Mouse (Mus musculus): ENCODE data around the gene Syt16.

Gene Syt16

GRCm38 (mm10) chr12:74013739-74014138 is 16.3 kb downstream of the Syt16 start:
- DNase-seq = peak; percentile 93

- DNase-seq = peak; percentile 37 to 59
These were observed 17.3 kb downstream of the Syt16 start for GRCm38 (mm10) chr12:74014739-74015270.

GRCm38 (mm10) chr12:74015491-74015890 is 18.0 kb downstream of the Syt16 start:
- DNase-seq = no peak

- DNase-seq = no peak
These were observed 25.8 kb downstream of the Syt16 start for GRCm38 (mm10) chr12:74023260-74023659.

- DNase-seq = no peak
These were observed 27.5 kb downstream of the Syt16 start for GRCm38 (mm10) chr12:74024912-74025311.

GRCm38 (mm10) chr12:74043225-74043624 is 45.8 kb downstream of the Syt16 start:
- no peak for DNase-seq

GRCm38 (mm10) chr12:74043755-74044154 is 46.3 kb downstream of the Syt16 start:
- DNase-seq = no peak

GRCm38 (mm10) chr12:74044241-74044640 is 46.8 kb downstream of the Syt16 start:
- DNase-seq = no peak

GRCm38 (mm10) chr12:74055336-74055931 is 58.0 kb downstream of the Syt16 start:
- peak; percentile 83 to 87 for DNase-seq

- DNase-seq = peak; percentile 9 to 34
These were observed 58.7 kb downstream of the Syt16 start for GRCm38 (mm10) chr12:74056162-74056561.

- no peak for DNase-seq
These were observed 65.1 kb downstream of the Syt16 start for GRCm38 (mm10) chr12:74062547-74062946.

GRCm38 (mm10) chr12:74068912-74069311 is 71.5 kb downstream of the Syt16 start:
- DNase-seq = no peak

- DNase-seq = no peak
These were observed 78.1 kb downstream of the Syt16 start for GRCm38 (mm10) chr12:74075590-74075989.

GRCm38 (mm10) chr12:74076091-74076490 is 78.6 kb downstream of the Syt16 start:
- DNase-seq = no peak

GRCm38 (mm10) chr12:74081122-74081521 is 83.7 kb downstream of the Syt16 start:
- DNase-seq = no peak

- no peak for DNase-seq
These were observed 86.9 kb downstream of the Syt16 start for GRCm38 (mm10) chr12:74084389-74084788.

GRCm38 (mm10) chr12:74087086-74087485 is 89.6 kb downstream of the Syt16 start:
- DNase-seq = no peak

GRCm38 (mm10) chr12:74089342-74090131 is 92.1 kb downstream of the Syt16 start:
- no peak for DNase-seq

GRCm38 (mm10) chr12:74092546-74092945 is 95.1 kb downstream of the Syt16 start:
- peak; percentile 19 to 30 for DNase-seq

- no peak for DNase-seq
These were observed 95.6 kb downstream of the Syt16 start for GRCm38 (mm10) chr12:74093110-74093509.

GRCm38 (mm10) chr12:74094701-74095100 is 97.2 kb downstream of the Syt16 start:
- DNase-seq = no peak

- no peak for DNase-seq
These were observed 101.3 kb downstream of the Syt16 start for GRCm38 (mm10) chr12:74098572-74099290.

GRCm38 (mm10) chr12:74105811-74106513 is 108.5 kb downstream of the Syt16 start:
- DNase-seq = no peak
